ENCODE assay signal across 10 mouse cellular contexts in the genomic region with DNA sequence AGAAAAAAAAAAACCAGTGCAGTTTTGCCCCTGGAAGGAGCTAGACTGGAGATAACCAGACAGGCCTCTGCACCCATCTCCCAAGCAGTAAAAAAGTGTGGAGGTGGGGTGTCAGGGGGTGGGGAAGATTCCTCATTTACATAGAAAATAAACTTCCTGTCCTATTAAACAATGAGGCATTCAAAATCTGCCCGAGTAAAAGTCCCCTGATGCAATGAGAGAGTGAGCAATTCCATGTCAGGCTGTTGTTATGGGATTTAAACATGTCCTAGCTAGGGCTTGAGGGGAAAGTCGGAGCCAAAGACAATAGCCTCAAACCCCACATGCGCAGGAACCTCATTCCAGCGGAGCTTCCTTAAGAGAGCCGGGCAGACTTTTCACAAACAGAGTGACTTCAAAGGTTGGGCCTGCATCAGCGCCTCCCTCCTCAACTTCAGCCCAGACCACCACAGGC. TPM values are rescaled to one million over a fixed set of nuclear protein-coding genes. Genes with fewer than 3 reads are reported as not detected.
A peak's percentile ranks its signal among the peaks of the same experiment; 100 is the strongest.
DNase-seq lines count a peak whose midpoint lies in the region; ATAC-seq and TF ChIP-seq lines count a peak whose summit lies in the region.
"Had no signal": no experiment of that assay in that cellular context is flagged by ENCODE, and none has a peak within 500 bp of the region (broad histone marks: within the 10 kb centered on the region; RNA-seq: fewer than 3 reads in every experiment).

No protein-coding gene starts in this region.

- TF ChIP-seq POLR2A in myocyte (IDR thresholded peaks at IDR 0.05; ENCODE audit: insufficient read length, low read depth), result no peak

- WGBS in heart, embryonic 13.5 days, result 39% methylated on average over 6 of the region's 6 CpGs

- H3K27me3 ChIP-seq in heart, embryonic 13.5 days (replicated peaks), result peaks cover 16% of the 10 kb centered on the region; the same call in 1 of the 2 replicates
- H3K27me3 ChIP-seq in myocyte (ENCODE audit: control insufficient read depth, insufficient read depth, insufficient read length), result no peaks in the 10 kb centered on the region

- ATAC-seq in heart, embryonic 13.5 days (ENCODE audit: extremely low read depth, insufficient number of reproducible peaks, low FRiP score, low TSS enrichment), result no peak
- ATAC-seq in megakaryocyte, adult 5-6 weeks (ENCODE audit: poor library complexity, severe bottlenecking), result no peak

- H3K79me2 ChIP-seq in myocyte (ENCODE audit: control insufficient read depth, insufficient read depth), result no peaks in the 10 kb centered on the region

- no peaks in the 10 kb centered on the region for H3K36me3 ChIP-seq in heart, embryonic 13.5 days
- H3K36me3 ChIP-seq in myocyte (ENCODE audit: control insufficient read depth, insufficient read depth), result no peaks in the 10 kb centered on the region
- H3K36me3 ChIP-seq: liver, embryonic 13.5 days had no signal

- peak overlapping the region; percentile 68 for H3K9ac ChIP-seq in heart, embryonic 13.5 days
- H3K9ac ChIP-seq: liver, embryonic 13.5 days had no signal

- H3ac ChIP-seq in myocyte (ENCODE audit: control insufficient read depth, insufficient read length), result no peak overlapping the region

- peak; percentile 31 to 48 for DNase-seq in kidney, postnatal 4 days
- DNase-seq in kidney, postnatal 10 days, result no peak
- DNase-seq in R1 (ENCODE audit: low read depth, low spot score), result peak; percentile 67
- DNase-seq in urinary bladder, adult 2 months (ENCODE audit: low spot score), result no peak
- DNase-seq: adrenal gland, adult 8-10 months; gastrocnemius, postnatal 10 days; liver, embryonic 13.5 days had no signal

- H3K27ac ChIP-seq in heart, embryonic 13.5 days (replicated peaks), result peak overlapping the region; percentile 26
- H3K27ac ChIP-seq: liver, embryonic 13.5 days had no signal

- H3K4me3 ChIP-seq in heart, embryonic 13.5 days, result no peak overlapping the region
- H3K4me3 ChIP-seq in myocyte, result peak overlapping the region; percentile 5
- H3K4me3 ChIP-seq: liver, embryonic 13.5 days had no signal

- peaks cover 36% of the 10 kb centered on the region for H3K4me1 ChIP-seq in heart, embryonic 13.5 days

- peak overlapping the region; percentile 37 for H3K4me2 ChIP-seq in heart, embryonic 13.5 days
- H3K4me2 ChIP-seq in myocyte (ENCODE audit: low read depth), result peak overlapping the region; percentile 76
- H3K4me2 ChIP-seq: liver, embryonic 13.5 days had no signal

- H3K9me3 ChIP-seq in heart, embryonic 13.5 days, result no peaks in the 10 kb centered on the region
- H3K9me3 ChIP-seq: liver, embryonic 13.5 days had no signal

TF ChIP-seq in myocyte, 11 proteins besides CTCF, POLR2A, EP300 and RAD21:
- TF ChIP-seq CEBPB (IDR thresholded peaks at IDR 0.05; ENCODE audit: insufficient read depth, poor library complexity, severe bottlenecking), result no peak; the same call in 1 of the 2 replicates
- TF ChIP-seq MYOD1 (IDR thresholded peaks at IDR 0.05; ENCODE audit: control insufficient read depth in 1 of 3, insufficient read length in 2 of 3, low read depth in 2 of 3), result no peak
- TF ChIP-seq REST (IDR thresholded peaks at IDR 0.05; ENCODE audit: insufficient read depth, insufficient read length), result no peak
- TF ChIP-seq SRF (IDR thresholded peaks at IDR 0.05; ENCODE audit: control insufficient read depth, insufficient read length, low read depth), result no peak
- no peak for TF ChIP-seq E2F4 (IDR thresholded peaks at IDR 0.05; ENCODE audit: insufficient read depth)
- TF ChIP-seq USF1 (IDR thresholded peaks at IDR 0.05; ENCODE audit: low read depth), result no peak
- no peak for TF ChIP-seq TCF12 (IDR thresholded peaks at IDR 0.05; ENCODE audit: insufficient read depth, poor library complexity, severe bottlenecking)
- no peak for TF ChIP-seq MYOG (IDR thresholded peaks at IDR 0.05; ENCODE audit: control insufficient read depth in 1 of 3, insufficient read depth in 1 of 3, insufficient read length in 2 of 3, low read depth in 2 of 3)
- no peak for TF ChIP-seq POLR2AphosphoS2 (IDR thresholded peaks at IDR 0.05; ENCODE audit: insufficient read length, low read depth)
- TF ChIP-seq TCF3 (IDR thresholded peaks at IDR 0.05; ENCODE audit: insufficient read length, low read depth), result no peak
- no peak for TF ChIP-seq MAX (IDR thresholded peaks at IDR 0.05; ENCODE audit: low read depth)
TF ChIP-seq in myocyte: peak in this region for 0.

RNA-seq across cellular contexts. Expression of a gene that starts 50.7 kb away (rescaled TPM):
- polyA plus RNA-seq in heart, embryonic 13.5 days (2015; fragmentation: Nextera tagmentation; extraction: Ambion mirVana), result 0.10 and 0.56 TPM in 2 replicates
- 5.2 TPM for polyA plus RNA-seq in myocyte (2012; fragmentation: generic; extraction: Trizol)
- total RNA-seq in megakaryocyte, adult 5-6 weeks (2015), result 0.18 and 0.31 TPM in 2 replicates
- 1.1 and 6.7 TPM in 2 replicates for total RNA-seq in megakaryocyte, adult 5-6 weeks (2017)
- 2.5 and 2.8 TPM in 2 replicates for polyA plus RNA-seq in urinary bladder, adult 2 months (2012; rRNA removed)
- polyA plus RNA-seq: liver, embryonic 13.5 days had no signal

Comparison
In these comparisons a context has a peak if more than half of its experiments do, and no peak if none do; other contexts are left out.
1. DNase-seq: peak in kidney, postnatal 4 days (2 of 2) and R1 (single experiment); none in kidney, postnatal 10 days (single experiment) and urinary bladder, adult 2 months (single experiment).